Mouse (Mus musculus) spleen, postnatal 36 days (tissue): Measurements from ENCODE around the gene Rsph9.

Experiments used
- DNase-seq, 2 experiments: peaks; one replicate each; pipeline ENCODE4 v3.0.0; 2022; ENCODE audit warnings: low spot score in 2 of 2, mixed read lengths in 1 of 2

Gene Rsph9

GRCm38 (mm10) chr17:46139872-46140271 is 4.1 kb downstream of the Rsph9 start:
- DNase-seq: no peak

GRCm38 (mm10) chr17:46138563-46139236 is 5.3 kb downstream of the Rsph9 start:
- DNase-seq: no peak

GRCm38 (mm10) chr17:46132862-46133261 is 11.2 kb downstream of the Rsph9 start:
- peak in 1 of 2 experiments; percentile 38 for DNase-seq

GRCm38 (mm10) chr17:46132058-46132718 is 11.8 kb downstream of the Rsph9 start:
- peak; percentile 38 to 44 for DNase-seq

GRCm38 (mm10) chr17:46129741-46130498 is 14.1 kb downstream of the Rsph9 start:
- peak in 1 of 2 experiments; percentile 19 for DNase-seq

- no peak for DNase-seq
Measured at GRCm38 (mm10) chr17:46127814-46128493, 16.1 kb downstream of the Rsph9 start.

GRCm38 (mm10) chr17:46126608-46127007 is 17.4 kb downstream of the Rsph9 start:
- no peak for DNase-seq

GRCm38 (mm10) chr17:46123953-46124700 is 19.9 kb downstream of the Rsph9 start:
- no peak for DNase-seq

- DNase-seq: no peak
Measured at GRCm38 (mm10) chr17:46123285-46123684, 20.7 kb downstream of the Rsph9 start.

GRCm38 (mm10) chr17:46122791-46123190 is 21.2 kb downstream of the Rsph9 start:
- no peak for DNase-seq

- no peak for DNase-seq
Measured at GRCm38 (mm10) chr17:46119641-46120040, 24.4 kb downstream of the Rsph9 start.

- no peak for DNase-seq
Measured at GRCm38 (mm10) chr17:46118423-46118850, 25.6 kb downstream of the Rsph9 start.

- no peak for DNase-seq
Measured at GRCm38 (mm10) chr17:46117623-46118422, 26.2 kb downstream of the Rsph9 start.

- DNase-seq: no peak
Measured at GRCm38 (mm10) chr17:46116881-46117280, 27.1 kb downstream of the Rsph9 start.

GRCm38 (mm10) chr17:46116138-46116537 is 27.9 kb downstream of the Rsph9 start:
- DNase-seq: no peak

GRCm38 (mm10) chr17:46115489-46115888 is 28.5 kb downstream of the Rsph9 start:
- DNase-seq: no peak

- DNase-seq: peak; percentile 78 to 82
Measured at GRCm38 (mm10) chr17:46110402-46111289, 33.4 kb downstream of the Rsph9 start, which contains the start of gene Mrps18a. TSS of gene Mrps18a (plus strand) at chr17:46110986.

GRCm38 (mm10) chr17:46108286-46108685 is 35.7 kb downstream of the Rsph9 start:
- no peak for DNase-seq

GRCm38 (mm10) chr17:46104487-46104886 is 39.5 kb downstream of the Rsph9 start:
- DNase-seq: no peak
